Mouse (Mus musculus) myocyte (in vitro differentiated cells): Measurements from ENCODE around the gene Egln1.

Experiments used
- CEBPB ChIP-seq: IDR thresholded peaks from 2 replicates; pipeline ENCODE4 v1.6.1; 2011; ENCODE audit warnings: mild to moderate bottlenecking, moderate library complexity; ENCODE audit not compliant: poor library complexity, insufficient read depth, severe bottlenecking
- MAX ChIP-seq: IDR thresholded peaks from one replicate; pipeline ENCODE4 v1.6.1; 2011; ENCODE audit warnings: low read depth, mild to moderate bottlenecking, control low read depth
- POLR2A ChIP-seq: IDR thresholded peaks from one replicate; pipeline ENCODE4 v1.6.1; 2011; ENCODE audit warnings: low read depth, mild to moderate bottlenecking, control low read depth, moderate library complexity; ENCODE audit not compliant: insufficient read length
- USF1 ChIP-seq: IDR thresholded peaks from one replicate; pipeline ENCODE4 v1.6.1; 2011; ENCODE audit warnings: low read depth, mild to moderate bottlenecking, control low read depth, moderate library complexity

GRCm38 (mm10) chr8:124888385-124888784 is 60.7 kb downstream of the Egln1 start:
- no peak for TF ChIP-seq MAX
- TF ChIP-seq USF1: no peak
- TF ChIP-seq POLR2A: no peak
- no peak for TF ChIP-seq CEBPB
